ENCODE assay signal across 24 mouse cellular contexts in the genomic region with DNA sequence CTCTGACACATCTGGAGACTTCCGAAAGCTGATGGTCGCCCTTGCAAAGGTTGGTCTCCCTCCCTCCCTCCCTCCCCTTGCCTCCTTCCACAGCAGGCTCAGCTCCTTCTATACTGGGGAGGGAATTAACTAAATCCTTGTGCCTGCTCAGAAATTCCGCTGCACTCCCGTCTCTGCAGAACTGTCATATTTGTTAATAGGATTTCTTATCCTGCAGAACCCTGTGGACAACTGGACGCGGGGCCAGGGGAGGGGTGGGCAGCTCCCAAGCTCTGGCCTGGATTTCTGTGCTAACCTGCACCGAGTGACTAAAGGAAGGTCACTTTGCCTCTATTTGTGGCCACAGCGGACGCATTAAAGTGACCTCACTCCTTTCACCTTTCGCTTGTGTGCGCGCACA. TPM values are rescaled to one million over a fixed set of nuclear protein-coding genes. Genes with fewer than 3 reads are reported as not detected.
A peak's percentile ranks its signal among the peaks of the same experiment; 100 is the strongest.
DNase-seq lines count a peak whose midpoint lies in the region; ATAC-seq and TF ChIP-seq lines count a peak whose summit lies in the region.
"Had no signal": no experiment of that assay in that cellular context is flagged by ENCODE, and none has a peak within 500 bp of the region (broad histone marks: within the 10 kb centered on the region; RNA-seq: fewer than 3 reads in every experiment).

No protein-coding gene starts in this region.

- WGBS in hindbrain, postnatal 0 days = 56% methylated on average over 12 of the region's 12 CpGs
- WGBS in hindbrain, embryonic 11.5 days = 50% methylated on average over 12 of the region's 12 CpGs
- 41% methylated on average over 12 of the region's 12 CpGs for WGBS in midbrain, embryonic 14.5 days
- WGBS in midbrain, embryonic 11.5 days = 49% methylated on average over 12 of the region's 12 CpGs

- no peaks in the 10 kb centered on the region for H3K36me3 ChIP-seq in hindbrain, postnatal 0 days (ENCODE audit: insufficient read depth, low read length)
- no peaks in the 10 kb centered on the region for H3K36me3 ChIP-seq in hindbrain, embryonic 11.5 days (ENCODE audit: control insufficient read depth, insufficient read depth, low read length)
- H3K36me3 ChIP-seq in midbrain, embryonic 14.5 days (ENCODE audit: control insufficient read depth, insufficient read depth, low read length) = no peaks in the 10 kb centered on the region
- H3K36me3 ChIP-seq in midbrain, embryonic 11.5 days (ENCODE audit: control insufficient read depth, insufficient read depth, low read length) = no peaks in the 10 kb centered on the region
- H3K36me3 ChIP-seq: embryonic facial prominence, embryonic 10.5 days; hindbrain, embryonic 13.5 days had no signal

- H3K9ac ChIP-seq in hindbrain, postnatal 0 days (replicated peaks; ENCODE audit: low read length) = no peak overlapping the region
- no peak overlapping the region for H3K9ac ChIP-seq in hindbrain, embryonic 11.5 days (ENCODE audit: low read depth, low read length)
- no peak overlapping the region for H3K9ac ChIP-seq in midbrain, embryonic 14.5 days (replicated peaks; ENCODE audit: low read length)
- H3K9ac ChIP-seq in midbrain, embryonic 11.5 days (ENCODE audit: low read length) = no peak overlapping the region
- H3K9ac ChIP-seq: embryonic facial prominence, embryonic 13.5 days; forebrain, embryonic 13.5 days; forebrain, postnatal 0 days had no signal

- H3K4me2 ChIP-seq in hindbrain, postnatal 0 days (ENCODE audit: low read depth, low read length) = no peak overlapping the region
- no peak overlapping the region for H3K4me2 ChIP-seq in hindbrain, embryonic 11.5 days (replicated peaks; ENCODE audit: low read depth, low read length)
- H3K4me2 ChIP-seq in midbrain, embryonic 14.5 days (ENCODE audit: low read length) = no peak overlapping the region
- H3K4me2 ChIP-seq in midbrain, embryonic 11.5 days = no peak overlapping the region
- H3K4me2 ChIP-seq: embryonic facial prominence, embryonic 13.5 days; forebrain, embryonic 13.5 days; heart, embryonic 11.5 days; hindbrain, embryonic 13.5 days had no signal

- no peaks in the 10 kb centered on the region for H3K4me1 ChIP-seq in hindbrain, postnatal 0 days (ENCODE audit: insufficient read depth, low read length)
- no peaks in the 10 kb centered on the region for H3K4me1 ChIP-seq in hindbrain, embryonic 11.5 days (replicated peaks; ENCODE audit: control insufficient read depth, insufficient read depth, low read length)
- H3K4me1 ChIP-seq in midbrain, embryonic 14.5 days (ENCODE audit: control insufficient read depth, insufficient read depth, low read length) = peaks cover 6% of the 10 kb centered on the region; the same call in 1 of the 2 replicates
- H3K4me1 ChIP-seq in midbrain, embryonic 11.5 days (ENCODE audit: control insufficient read depth, insufficient read depth, low read length) = peaks cover 5% of the 10 kb centered on the region; the same call in 1 of the 2 replicates

- H3K27me3 ChIP-seq in hindbrain, postnatal 0 days (ENCODE audit: insufficient read depth, low read length) = no peaks in the 10 kb centered on the region
- no peaks in the 10 kb centered on the region for H3K27me3 ChIP-seq in hindbrain, embryonic 11.5 days (ENCODE audit: control insufficient read depth, insufficient read depth, low read length)
- no peaks in the 10 kb centered on the region for H3K27me3 ChIP-seq in midbrain, embryonic 14.5 days (ENCODE audit: control insufficient read depth, insufficient read depth, low read length)
- no peaks in the 10 kb centered on the region for H3K27me3 ChIP-seq in midbrain, embryonic 11.5 days (ENCODE audit: control insufficient read depth, insufficient read depth, low read length)
- H3K27me3 ChIP-seq: embryonic facial prominence, embryonic 13.5 days had no signal

- TF ChIP-seq CTCF in hindbrain, postnatal 0 days (IDR thresholded peaks at IDR 0.05; ENCODE audit: low read depth) = no peak

- no peak overlapping the region for H3K4me3 ChIP-seq in hindbrain, postnatal 0 days (ENCODE audit: low read length)
- no peak overlapping the region for H3K4me3 ChIP-seq in hindbrain, embryonic 11.5 days (ENCODE audit: low read depth, low read length)
- H3K4me3 ChIP-seq in midbrain, embryonic 14.5 days (replicated peaks; ENCODE audit: low read depth, low read length) = no peak overlapping the region
- H3K4me3 ChIP-seq in midbrain, embryonic 11.5 days (ENCODE audit: low read depth, low read length) = no peak overlapping the region
- H3K4me3 ChIP-seq: embryonic facial prominence, embryonic 10.5 days; embryonic facial prominence, embryonic 13.5 days; erythroblast, embryonic 14.5 days; forebrain, embryonic 13.5 days; gastrocnemius, adult 2 months; hindbrain, embryonic 13.5 days had no signal

- no peaks in the 10 kb centered on the region for H3K9me3 ChIP-seq in hindbrain, postnatal 0 days (ENCODE audit: low read length)
- H3K9me3 ChIP-seq in hindbrain, embryonic 11.5 days (ENCODE audit: control insufficient read depth, low read length) = no peaks in the 10 kb centered on the region
- H3K9me3 ChIP-seq in midbrain, embryonic 14.5 days (ENCODE audit: control insufficient read depth, low read length) = no peaks in the 10 kb centered on the region
- H3K9me3 ChIP-seq in midbrain, embryonic 11.5 days (ENCODE audit: control insufficient read depth, low read length) = no peaks in the 10 kb centered on the region
- H3K9me3 ChIP-seq: embryonic facial prominence, embryonic 10.5 days; embryonic facial prominence, embryonic 13.5 days; forebrain, embryonic 13.5 days; hindbrain, embryonic 13.5 days had no signal

- DNase-seq in hindbrain, postnatal 0 days (ENCODE audit: low spot score) = peak; percentile 22
- DNase-seq in hindbrain, embryonic 11.5 days (ENCODE audit: low spot score) = no peak
- DNase-seq in midbrain, embryonic 14.5 days = peak; percentile 41
- DNase-seq in midbrain, embryonic 11.5 days (ENCODE audit: low spot score, missing footprints) = no peak
- peak; percentile 69 for DNase-seq in retina, postnatal 1 day
- no peak for DNase-seq in embryo, embryonic 9.5 days (ENCODE audit: extremely low spot score)
- DNase-seq: adrenal gland, adult 2 months; adrenal gland, postnatal 14 days; cerebellum, adult 11-12 months; cerebellum, adult 9-10 months; cerebellum, postnatal 25 days; forebrain, postnatal 0 days; gastrocnemius, adult 2 months; gastrocnemius, postnatal 14 days; heart, adult 11 months had no signal

- H3K27ac ChIP-seq in hindbrain, postnatal 0 days = no peak overlapping the region
- no peak overlapping the region for H3K27ac ChIP-seq in hindbrain, embryonic 11.5 days (ENCODE audit: low read depth, low read length)
- H3K27ac ChIP-seq in midbrain, embryonic 14.5 days (replicated peaks; ENCODE audit: low read depth, low read length) = no peak overlapping the region
- H3K27ac ChIP-seq in midbrain, embryonic 11.5 days (ENCODE audit: low read depth, low read length) = no peak overlapping the region
- H3K27ac ChIP-seq: embryonic facial prominence, embryonic 10.5 days; embryonic facial prominence, embryonic 13.5 days; forebrain, embryonic 13.5 days; gastrocnemius, adult 2 months; hindbrain, embryonic 13.5 days had no signal

- ATAC-seq in hindbrain, postnatal 0 days = no peak
- no peak for ATAC-seq in hindbrain, embryonic 11.5 days (ENCODE audit: low FRiP score)
- ATAC-seq in midbrain, embryonic 14.5 days (ENCODE audit: low FRiP score, low TSS enrichment) = no peak
- ATAC-seq in midbrain, embryonic 11.5 days (ENCODE audit: low FRiP score) = no peak
- ATAC-seq: CD4-positive, CD25-positive, alpha-beta regulatory T cell, adult 4 months; forebrain, embryonic 13.5 days; forebrain, postnatal 0 days; hindbrain, embryonic 16.5 days; inflammation-experienced regulatory T-cells, adult 6 months had no signal

RNA-seq across cellular contexts. Expression of a gene that starts 30.4 kb away (rescaled TPM):
- total RNA-seq in hindbrain, postnatal 0 days (2014; rRNA removed) = 69.6 and 73.4 TPM in 2 replicates
- polyA plus RNA-seq in hindbrain, postnatal 0 days (2015; fragmentation: Nextera tagmentation; extraction: Ambion mirVana) = 107 and 108 TPM in 2 replicates
- polyA plus RNA-seq in hindbrain, embryonic 11.5 days (2014; fragmentation: Nextera tagmentation; extraction: Ambion mirVana) = 243 and 282 TPM in 2 replicates
- polyA plus RNA-seq in midbrain, embryonic 14.5 days (2014; fragmentation: Nextera tagmentation; extraction: Ambion mirVana) = 48.8 and 105 TPM in 2 replicates
- 176 and 180 TPM in 2 replicates for polyA plus RNA-seq in midbrain, embryonic 11.5 days (2014; fragmentation: Nextera tagmentation; extraction: Ambion mirVana)

Comparison
In these comparisons a context has a peak if more than half of its experiments do, and no peak if none do; other contexts are left out.
1. DNase-seq: peak in hindbrain, postnatal 0 days (single experiment), midbrain, embryonic 14.5 days (single experiment) and retina, postnatal 1 day (single experiment); none in hindbrain, embryonic 11.5 days (single experiment), midbrain, embryonic 11.5 days (single experiment) and embryo, embryonic 9.5 days (single experiment).